Mouse (Mus musculus): ENCODE results near the gene Glipr2.

DNA sequence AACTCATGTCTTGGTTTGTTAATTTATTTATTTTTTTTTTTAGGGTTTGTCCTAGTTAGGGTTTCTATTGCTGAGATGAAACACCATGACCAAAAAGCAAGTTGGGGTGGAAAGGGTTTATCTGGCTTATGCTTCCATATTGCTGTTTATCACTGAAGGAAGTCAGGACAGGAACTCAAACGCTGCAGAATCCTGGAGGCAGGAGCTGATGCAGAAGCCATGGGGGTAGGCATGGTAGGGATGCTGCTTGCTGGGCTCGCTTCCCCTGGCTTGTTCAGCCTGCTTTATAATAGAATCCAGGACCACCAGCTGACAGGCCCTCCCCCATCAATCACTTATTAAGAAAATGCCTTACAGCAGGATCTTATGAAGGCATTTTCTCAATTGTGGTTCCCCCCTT lies 53.7 kb downstream of the Glipr2 start:
- no peak for TF ChIP-seq CTCF (IDR thresholded peaks at IDR 0.05; ENCODE audit: low read depth)
- no peak for TF ChIP-seq EP300 (IDR thresholded peaks at IDR 0.05; ENCODE audit: low read depth)

Measured in liver, embryonic 14.5 days (tissue).